Mouse (Mus musculus): Measurements from ENCODE around the gene Tmem127. TPM values are rescaled to one million over a fixed set of nuclear protein-coding genes. Genes with fewer than 3 reads are reported as not detected.

Tmem127 gene
- polyA plus RNA-seq, 1 experiment from 2014 or later, result 30.4 TPM

GRCm38 (mm10) chr2:127210701-127211100, 37.0 kb upstream of the Tmem127 start:
- no peak overlapping the region for H3K27ac ChIP-seq (ENCODE audit: low read length)
- H3K9me3 ChIP-seq (ENCODE audit: low read length), result no peaks in the 10 kb centered on the region
- peaks cover 25% of the 10 kb centered on the region; the same call in 1 of the 2 replicates for H3K36me3 ChIP-seq (ENCODE audit: insufficient read depth, low read length)
- H3K27me3 ChIP-seq (replicated peaks; ENCODE audit: insufficient read depth, low read length), result no peaks in the 10 kb centered on the region
- TF ChIP-seq CTCF (IDR thresholded peaks at IDR 0.05) (no peak), EP300 (IDR thresholded peaks at IDR 0.05) (no peak)
- WGBS, result 92% methylated on average over 11 of the region's 11 CpGs
- no peak overlapping the region for H3K4me2 ChIP-seq (replicated peaks; ENCODE audit: low read depth, low read length)
- H3K4me1 ChIP-seq (ENCODE audit: insufficient read depth, low read depth, low read length), result peaks cover 6% of the 10 kb centered on the region; the same call in 1 of the 2 replicates
- no peak for ATAC-seq
- no peak for DNase-seq (ENCODE audit: low spot score)
- no peak overlapping the region for H3K4me3 ChIP-seq (ENCODE audit: low read depth, low read length)
- H3K9ac ChIP-seq (replicated peaks; ENCODE audit: low read depth), result no peak overlapping the region

DNA sequence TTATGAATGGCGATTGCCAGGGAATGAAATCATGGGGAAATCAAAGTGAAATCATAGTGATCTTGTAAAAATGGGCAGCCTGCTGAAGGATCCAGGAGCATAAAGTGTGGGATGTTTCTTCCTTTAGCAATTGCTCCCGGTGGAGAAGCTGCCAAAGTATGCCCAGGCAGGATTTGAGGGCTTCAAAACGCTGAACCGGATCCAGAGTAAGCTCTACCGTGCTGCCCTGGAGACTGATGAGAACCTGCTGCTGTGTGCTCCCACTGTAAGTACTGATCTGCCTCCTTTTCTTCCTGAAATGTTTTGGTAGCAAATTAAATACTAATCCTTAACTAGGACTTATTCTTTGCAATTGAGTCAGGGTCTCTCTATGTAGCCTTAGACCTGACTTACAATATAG, 30.0 kb upstream of the Tmem127 start:
- no peak for TF ChIP-seq CTCF (IDR thresholded peaks at IDR 0.05)
- TF ChIP-seq EP300 (IDR thresholded peaks at IDR 0.05), result no peak
- Histone ChIP-seq H3K4me1 (ENCODE audit: insufficient read depth, low read depth, low read length) (no peaks in the 10 kb centered on the region), H3K9ac (replicated peaks; ENCODE audit: low read depth) (no peak overlapping the region), H3K27me3 (replicated peaks; ENCODE audit: insufficient read depth, low read length) (no peaks in the 10 kb centered on the region), H3K36me3 (ENCODE audit: insufficient read depth, low read length) (peaks cover 62% of the 10 kb centered on the region), H3K4me3 (ENCODE audit: low read depth, low read length) (no peak overlapping the region), H3K4me2 (replicated peaks; ENCODE audit: low read depth, low read length) (no peak overlapping the region), H3K9me3 (ENCODE audit: low read length) (no peaks in the 10 kb centered on the region), H3K27ac (ENCODE audit: low read length) (no peak overlapping the region)
- ATAC-seq (no peak), DNase-seq (ENCODE audit: low spot score) (no peak)
- WGBS, result 95% methylated on average over 5 of the region's 5 CpGs

GRCm38 (mm10) chr2:127225261-127225660, 22.4 kb upstream of the Tmem127 start:
- H3K9me3 ChIP-seq (ENCODE audit: low read length), result no peaks in the 10 kb centered on the region
- ATAC-seq (no peak), DNase-seq (ENCODE audit: low spot score) (no peak)
- H3K27ac ChIP-seq (ENCODE audit: low read length), result no peak overlapping the region
- TF ChIP-seq CTCF (IDR thresholded peaks at IDR 0.05), result peak; percentile 11; the same call in 1 of the 2 replicates
- TF ChIP-seq EP300 (IDR thresholded peaks at IDR 0.05), result no peak
- peaks cover 75% of the 10 kb centered on the region for H3K36me3 ChIP-seq (ENCODE audit: insufficient read depth, low read length)
- no peaks in the 10 kb centered on the region for H3K4me1 ChIP-seq (ENCODE audit: insufficient read depth, low read depth, low read length)
- H3K27me3 ChIP-seq (replicated peaks; ENCODE audit: insufficient read depth, low read length), result no peaks in the 10 kb centered on the region
- H3K9ac ChIP-seq (replicated peaks; ENCODE audit: low read depth), result no peak overlapping the region
- H3K4me3 ChIP-seq (ENCODE audit: low read depth, low read length), result no peak overlapping the region
- WGBS, result 92% methylated on average over 3 of the region's 3 CpGs
- no peak overlapping the region for H3K4me2 ChIP-seq (replicated peaks; ENCODE audit: low read depth, low read length)

GRCm38 (mm10) chr2:127237897-127238610, 9.7 kb upstream of the Tmem127 start:
- DNase-seq (ENCODE audit: low spot score), result no peak
- Histone ChIP-seq H3K36me3 (ENCODE audit: insufficient read depth, low read length) (peaks cover 67% of the 10 kb centered on the region), H3K4me2 (replicated peaks; ENCODE audit: low read depth, low read length) (no peak overlapping the region)

DNA sequence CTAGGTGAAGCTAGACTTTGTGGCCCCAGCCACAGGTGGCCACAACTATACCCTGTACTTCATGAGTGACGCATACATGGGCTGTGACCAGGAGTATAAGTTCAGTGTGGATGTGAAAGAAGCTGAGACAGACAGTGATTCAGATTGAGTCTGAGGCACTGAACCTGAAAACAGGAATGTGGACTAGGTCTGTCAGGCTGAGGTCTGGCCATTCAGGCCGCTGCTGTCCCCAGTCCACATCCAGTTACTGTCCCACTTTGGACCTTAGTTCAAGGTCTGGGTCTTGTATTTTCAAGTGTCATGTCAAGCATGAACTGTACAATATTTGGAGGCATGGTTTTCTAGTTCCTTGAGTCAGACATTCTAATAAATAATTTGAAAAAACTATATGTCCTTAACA, 7.6 kb upstream of the Tmem127 start:
- H3K27ac ChIP-seq (ENCODE audit: low read length), result no peak overlapping the region
- ATAC-seq (no peak), DNase-seq (ENCODE audit: low spot score) (no peak)
- no peak overlapping the region for H3K9ac ChIP-seq (replicated peaks; ENCODE audit: low read depth)
- H3K4me3 ChIP-seq (ENCODE audit: low read depth, low read length), result no peak overlapping the region
- H3K4me2 ChIP-seq (replicated peaks; ENCODE audit: low read depth, low read length), result no peak overlapping the region
- H3K9me3 ChIP-seq (ENCODE audit: low read length), result no peaks in the 10 kb centered on the region
- H3K36me3 ChIP-seq (ENCODE audit: insufficient read depth, low read length), result peaks cover 69% of the 10 kb centered on the region
- 96% methylated on average over 2 of the region's 2 CpGs for WGBS
- H3K27me3 ChIP-seq (replicated peaks; ENCODE audit: insufficient read depth, low read length), result no peaks in the 10 kb centered on the region
- no peaks in the 10 kb centered on the region for H3K4me1 ChIP-seq (ENCODE audit: insufficient read depth, low read depth, low read length)
- TF ChIP-seq CTCF (IDR thresholded peaks at IDR 0.05), result no peak
- TF ChIP-seq EP300 (IDR thresholded peaks at IDR 0.05), result no peak

More at GRCm38 (mm10) chr2:127237897-127238610, 9.7 kb upstream of the Tmem127 start:
- Histone ChIP-seq H3K27ac (ENCODE audit: low read length) (no peak overlapping the region), H3K9me3 (ENCODE audit: low read length) (no peaks in the 10 kb centered on the region), H3K9ac (replicated peaks; ENCODE audit: low read depth) (no peak overlapping the region), H3K27me3 (replicated peaks; ENCODE audit: insufficient read depth, low read length) (no peaks in the 10 kb centered on the region), H3K4me3 (ENCODE audit: low read depth, low read length) (no peak overlapping the region), H3K4me1 (ENCODE audit: insufficient read depth, low read depth, low read length) (no peaks in the 10 kb centered on the region)
- 88% methylated on average over 11 of the region's 11 CpGs for whole genome bisulfite sequencing
- TF ChIP-seq CTCF (IDR thresholded peaks at IDR 0.05), result no peak
- no peak for TF ChIP-seq EP300 (IDR thresholded peaks at IDR 0.05)
- no peak for ATAC-seq

GRCm38 (mm10) chr2:127248334-127249004, 761 bp downstream of the Tmem127 start:
- Histone ChIP-seq H3K4me2 (replicated peaks; ENCODE audit: low read depth, low read length) (peak overlapping the region; percentile 89), H3K9me3 (ENCODE audit: low read length) (no peaks in the 10 kb centered on the region), H3K27ac (ENCODE audit: low read length) (peak overlapping the region; percentile 82), H3K9ac (replicated peaks; ENCODE audit: low read depth) (peak overlapping the region; percentile 88), H3K4me3 (ENCODE audit: low read depth, low read length) (peak overlapping the region; percentile 90), H3K4me1 (ENCODE audit: insufficient read depth, low read depth, low read length) (peaks cover 9% of the 10 kb centered on the region; the same call in 1 of the 2 replicates), H3K36me3 (ENCODE audit: insufficient read depth, low read length) (peaks cover 8% of the 10 kb centered on the region; the same call in 1 of the 2 replicates), H3K27me3 (replicated peaks; ENCODE audit: insufficient read depth, low read length) (no peaks in the 10 kb centered on the region)
- WGBS, result under 1% methylated on average over 38 of the region's 39 CpGs
- peak; percentile 34 for DNase-seq (ENCODE audit: low spot score)
- TF ChIP-seq CTCF (IDR thresholded peaks at IDR 0.05) (peak; percentile 50), EP300 (IDR thresholded peaks at IDR 0.05) (no peak)
- ATAC-seq, result peak; percentile 27
